Mouse (Mus musculus): ENCODE data around the gene Cfap299. TPM values are rescaled to one million over a fixed set of nuclear protein-coding genes. Genes with fewer than 3 reads are reported as not detected.
A peak's percentile ranks its signal among the peaks of the same experiment; 100 is the strongest.

Cfap299 gene
- polyA plus RNA-seq, 1 experiment from 2014 or later = 1.5 TPM

GRCm38 (mm10) chr5:98696336-98696735 is 367.2 kb downstream of the Cfap299 start:
- DNase-seq (ENCODE audit: low spot score) = peak; percentile 57
- Histone ChIP-seq H3K27me3 (replicated peaks; ENCODE audit: control insufficient read depth, insufficient read depth, low read length) (no peaks in the 10 kb centered on the region), H3K9ac (ENCODE audit: low read length) (no peak overlapping the region), H3K9me3 (replicated peaks; ENCODE audit: control insufficient read depth, low read length) (no peaks in the 10 kb centered on the region), H3K4me2 (ENCODE audit: low read length) (no peak overlapping the region), H3K27ac (ENCODE audit: low read depth, low read length) (no peak overlapping the region), H3K36me3 (ENCODE audit: control insufficient read depth, insufficient read depth, low read length) (no peaks in the 10 kb centered on the region), H3K4me3 (ENCODE audit: low read depth, low read length) (no peak overlapping the region), H3K4me1 (ENCODE audit: control insufficient read depth, insufficient read depth, low read length) (no peaks in the 10 kb centered on the region)
- WGBS = 50% methylated on average over 8 of the region's 8 CpGs
- no peak for ATAC-seq

GRCm38 (mm10) chr5:98703963-98704362 is 374.9 kb downstream of the Cfap299 start:
- no peaks in the 10 kb centered on the region for H3K9me3 ChIP-seq (replicated peaks; ENCODE audit: control insufficient read depth, low read length)
- H3K4me2 ChIP-seq (ENCODE audit: low read length) = no peak overlapping the region
- DNase-seq (ENCODE audit: low spot score) = no peak
- no peaks in the 10 kb centered on the region for H3K4me1 ChIP-seq (ENCODE audit: control insufficient read depth, insufficient read depth, low read length)
- H3K36me3 ChIP-seq (ENCODE audit: control insufficient read depth, insufficient read depth, low read length) = no peaks in the 10 kb centered on the region
- no peak overlapping the region for H3K4me3 ChIP-seq (ENCODE audit: low read depth, low read length)
- no peak overlapping the region for H3K27ac ChIP-seq (ENCODE audit: low read depth, low read length)
- H3K9ac ChIP-seq (ENCODE audit: low read length) = no peak overlapping the region
- ATAC-seq = no peak
- 65% methylated on average over 5 of the region's 5 CpGs for WGBS
- no peaks in the 10 kb centered on the region for H3K27me3 ChIP-seq (replicated peaks; ENCODE audit: control insufficient read depth, insufficient read depth, low read length)

GRCm38 (mm10) chr5:98706597-98706996 is 377.5 kb downstream of the Cfap299 start:
- ATAC-seq (no peak), DNase-seq (ENCODE audit: low spot score) (no peak)
- Histone ChIP-seq H3K27me3 (replicated peaks; ENCODE audit: control insufficient read depth, insufficient read depth, low read length) (no peaks in the 10 kb centered on the region), H3K4me3 (ENCODE audit: low read depth, low read length) (no peak overlapping the region), H3K4me1 (ENCODE audit: control insufficient read depth, insufficient read depth, low read length) (no peaks in the 10 kb centered on the region), H3K9ac (ENCODE audit: low read length) (no peak overlapping the region), H3K4me2 (ENCODE audit: low read length) (no peak overlapping the region), H3K36me3 (ENCODE audit: control insufficient read depth, insufficient read depth, low read length) (no peaks in the 10 kb centered on the region), H3K27ac (ENCODE audit: low read depth, low read length) (no peak overlapping the region), H3K9me3 (replicated peaks; ENCODE audit: control insufficient read depth, low read length) (no peaks in the 10 kb centered on the region)
- WGBS = 79% methylated on average over 4 of the region's 4 CpGs

GRCm38 (mm10) chr5:98715392-98715791 is 386.3 kb downstream of the Cfap299 start:
- H3K9ac ChIP-seq (ENCODE audit: low read length) = no peak overlapping the region

GRCm38 (mm10) chr5:98732157-98733009 is 403.3 kb downstream of the Cfap299 start:
- peak; percentile 82; the same call in 1 of the 2 replicates for ATAC-seq
- 37% methylated on average over 6 of the region's 6 CpGs for WGBS

More at GRCm38 (mm10) chr5:98715392-98715791, 386.3 kb downstream of the Cfap299 start:
- no peak overlapping the region for H3K4me3 ChIP-seq (ENCODE audit: low read depth, low read length)
- H3K9me3 ChIP-seq (replicated peaks; ENCODE audit: control insufficient read depth, low read length) = no peaks in the 10 kb centered on the region
- no peaks in the 10 kb centered on the region for H3K4me1 ChIP-seq (ENCODE audit: control insufficient read depth, insufficient read depth, low read length)
- H3K27me3 ChIP-seq (replicated peaks; ENCODE audit: control insufficient read depth, insufficient read depth, low read length) = no peaks in the 10 kb centered on the region
- H3K27ac ChIP-seq (ENCODE audit: low read depth, low read length) = no peak overlapping the region
- ATAC-seq = no peak
- 75% methylated on average over 2 of the region's 2 CpGs for WGBS
- H3K36me3 ChIP-seq (ENCODE audit: control insufficient read depth, insufficient read depth, low read length) = no peaks in the 10 kb centered on the region
- peak; percentile 37 for DNase-seq (ENCODE audit: low spot score)
- H3K4me2 ChIP-seq (ENCODE audit: low read length) = no peak overlapping the region

GRCm38 (mm10) chr5:98733010-98733399 is 403.9 kb downstream of the Cfap299 start:
- WGBS = 76% methylated on average over 2 of the region's 2 CpGs
- no peak overlapping the region for H3K4me2 ChIP-seq (ENCODE audit: low read length)
- H3K36me3 ChIP-seq (ENCODE audit: control insufficient read depth, insufficient read depth, low read length) = no peaks in the 10 kb centered on the region
- no peak for ATAC-seq
- no peaks in the 10 kb centered on the region for H3K9me3 ChIP-seq (replicated peaks; ENCODE audit: control insufficient read depth, low read length)
- no peak overlapping the region for H3K27ac ChIP-seq (ENCODE audit: low read depth, low read length)
- DNase-seq (ENCODE audit: low spot score) = peak; percentile 3
- H3K4me3 ChIP-seq (ENCODE audit: low read depth, low read length) = no peak overlapping the region
- no peaks in the 10 kb centered on the region for H3K27me3 ChIP-seq (replicated peaks; ENCODE audit: control insufficient read depth, insufficient read depth, low read length)
- H3K4me1 ChIP-seq (ENCODE audit: control insufficient read depth, insufficient read depth, low read length) = no peaks in the 10 kb centered on the region
- no peak overlapping the region for H3K9ac ChIP-seq (ENCODE audit: low read length)

More at GRCm38 (mm10) chr5:98732157-98733009, 403.3 kb downstream of the Cfap299 start:
- no peaks in the 10 kb centered on the region for H3K9me3 ChIP-seq (replicated peaks; ENCODE audit: control insufficient read depth, low read length)
- DNase-seq (ENCODE audit: low spot score) = peak; percentile 67
- H3K4me3 ChIP-seq (ENCODE audit: low read depth, low read length) = no peak overlapping the region
- no peaks in the 10 kb centered on the region for H3K4me1 ChIP-seq (ENCODE audit: control insufficient read depth, insufficient read depth, low read length)
- no peaks in the 10 kb centered on the region for H3K36me3 ChIP-seq (ENCODE audit: control insufficient read depth, insufficient read depth, low read length)
- H3K9ac ChIP-seq (ENCODE audit: low read length) = no peak overlapping the region
- H3K27me3 ChIP-seq (replicated peaks; ENCODE audit: control insufficient read depth, insufficient read depth, low read length) = no peaks in the 10 kb centered on the region
- 0 out of 2 replicates have a peak overlapping the region, but pooled peaks have one; percentile 14 for H3K27ac ChIP-seq (ENCODE audit: low read depth, low read length)
- no peak overlapping the region for H3K4me2 ChIP-seq (ENCODE audit: low read length)

GRCm38 (mm10) chr5:98761858-98762652 is 433.0 kb downstream of the Cfap299 start:
- no peak overlapping the region for H3K9ac ChIP-seq (ENCODE audit: low read length)

GRCm38 (mm10) chr5:98778588-98778987 is 449.5 kb downstream of the Cfap299 start:
- 0 out of 2 replicates have a peak, but pooled peaks have one; percentile 26 for ATAC-seq
- H3K4me3 ChIP-seq (ENCODE audit: low read depth, low read length) = no peak overlapping the region
- no peaks in the 10 kb centered on the region for H3K36me3 ChIP-seq (ENCODE audit: control insufficient read depth, insufficient read depth, low read length)
- no peaks in the 10 kb centered on the region for H3K4me1 ChIP-seq (ENCODE audit: control insufficient read depth, insufficient read depth, low read length)
- 71% methylated on average over 4 of the region's 4 CpGs for WGBS
- no peaks in the 10 kb centered on the region for H3K27me3 ChIP-seq (replicated peaks; ENCODE audit: control insufficient read depth, insufficient read depth, low read length)
- DNase-seq (ENCODE audit: low spot score) = peak; percentile 52
- no peaks in the 10 kb centered on the region for H3K9me3 ChIP-seq (replicated peaks; ENCODE audit: control insufficient read depth, low read length)
- H3K27ac ChIP-seq (ENCODE audit: low read depth, low read length) = no peak overlapping the region
- H3K9ac ChIP-seq (ENCODE audit: low read length) = no peak overlapping the region
- no peak overlapping the region for H3K4me2 ChIP-seq (ENCODE audit: low read length)

More at GRCm38 (mm10) chr5:98761858-98762652, 433.0 kb downstream of the Cfap299 start:
- no peak overlapping the region for H3K4me2 ChIP-seq (ENCODE audit: low read length)
- H3K4me3 ChIP-seq (ENCODE audit: low read depth, low read length) = no peak overlapping the region
- no peaks in the 10 kb centered on the region for H3K9me3 ChIP-seq (replicated peaks; ENCODE audit: control insufficient read depth, low read length)
- H3K27ac ChIP-seq (ENCODE audit: low read depth, low read length) = no peak overlapping the region
- no peaks in the 10 kb centered on the region for H3K27me3 ChIP-seq (replicated peaks; ENCODE audit: control insufficient read depth, insufficient read depth, low read length)
- peak; percentile 14 for DNase-seq (ENCODE audit: low spot score)
- 66% methylated on average over 15 of the region's 15 CpGs for WGBS
- no peaks in the 10 kb centered on the region for H3K4me1 ChIP-seq (ENCODE audit: control insufficient read depth, insufficient read depth, low read length)
- no peak for ATAC-seq
- H3K36me3 ChIP-seq (ENCODE audit: control insufficient read depth, insufficient read depth, low read length) = no peaks in the 10 kb centered on the region
